Mouse (Mus musculus): Measurements from ENCODE around the gene Creb3.

The Creb3 gene

DNA sequence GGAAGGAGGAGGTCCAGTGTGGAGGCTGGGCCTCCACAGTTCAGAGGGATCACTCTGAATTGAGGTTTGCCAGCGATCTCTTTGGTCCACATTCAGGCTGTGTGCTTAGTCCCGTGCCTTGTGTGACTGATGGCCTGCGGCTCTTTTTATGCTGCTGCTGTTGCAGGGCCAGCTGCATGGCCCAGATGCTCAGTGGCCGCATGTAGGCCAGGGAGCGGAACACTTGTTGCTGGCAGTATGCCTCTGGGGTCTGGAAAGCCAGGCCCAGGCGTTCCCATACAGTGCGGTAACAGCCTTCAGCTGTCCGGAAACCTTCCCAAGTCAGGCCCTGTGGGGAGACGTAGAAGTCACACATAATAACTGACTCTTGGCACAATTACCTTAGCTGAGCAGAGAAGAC, 5.0 kb downstream of the Creb3 start:
- no peak for TF ChIP-seq GATA4 (IDR thresholded peaks at IDR 0.05; ENCODE audit: insufficient replicate concordance, low read length)

DNA sequence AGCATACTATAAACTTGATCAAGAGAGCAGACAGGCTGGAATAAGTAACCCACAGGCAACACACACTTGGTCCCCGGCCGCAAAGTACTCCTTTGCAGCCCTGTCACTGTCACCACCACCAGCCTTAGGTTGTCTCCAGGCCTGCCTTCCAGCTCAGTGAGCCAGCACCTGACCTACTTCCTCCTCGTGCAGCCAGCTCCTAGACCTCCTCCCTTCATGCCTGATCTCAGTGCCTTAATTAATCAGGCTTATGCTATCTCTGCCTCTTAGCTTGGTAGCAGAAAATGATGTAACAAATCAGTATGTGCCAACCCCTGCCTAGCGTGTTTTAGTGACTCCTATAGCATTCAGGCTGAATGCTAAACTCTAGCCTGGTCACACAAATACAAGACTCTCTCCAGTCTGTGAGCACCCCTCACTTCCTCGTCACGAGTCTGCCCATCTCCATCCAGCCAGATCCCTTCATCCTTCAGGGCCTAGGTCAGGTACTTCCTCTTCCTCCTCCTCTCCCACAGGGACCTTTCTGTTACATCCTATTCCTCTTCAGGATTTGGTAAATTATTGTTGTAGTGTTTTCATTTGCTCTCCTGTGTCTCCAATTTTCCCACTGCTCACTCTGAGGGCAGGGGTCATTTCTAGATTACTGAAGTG, 9.4 kb downstream of the Creb3 start:
- TF ChIP-seq GATA4 (IDR thresholded peaks at IDR 0.05; ENCODE audit: insufficient replicate concordance, low read length) = no peak

DNA sequence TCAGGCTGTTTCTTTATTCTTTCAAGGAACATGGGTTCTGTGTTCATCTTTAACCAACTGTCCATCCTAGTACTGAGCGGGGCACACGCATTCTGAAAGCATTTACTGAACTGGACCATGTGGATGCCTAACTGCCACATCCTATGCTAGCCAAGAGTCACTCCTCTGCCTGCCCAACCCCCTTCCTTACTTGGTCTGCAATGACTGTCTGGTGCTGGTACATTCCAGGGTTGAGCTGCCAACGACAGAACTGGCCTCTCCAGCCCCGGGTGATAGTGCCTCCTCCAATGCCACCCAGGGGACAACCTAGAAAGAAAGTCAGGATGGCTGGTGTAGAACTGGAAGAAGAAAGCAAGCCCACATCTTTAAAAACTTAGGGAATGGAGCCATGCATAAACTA, 11.4 kb downstream of the Creb3 start:
- no peak for TF ChIP-seq GATA4 (IDR thresholded peaks at IDR 0.05; ENCODE audit: insufficient replicate concordance, low read length)

DNA sequence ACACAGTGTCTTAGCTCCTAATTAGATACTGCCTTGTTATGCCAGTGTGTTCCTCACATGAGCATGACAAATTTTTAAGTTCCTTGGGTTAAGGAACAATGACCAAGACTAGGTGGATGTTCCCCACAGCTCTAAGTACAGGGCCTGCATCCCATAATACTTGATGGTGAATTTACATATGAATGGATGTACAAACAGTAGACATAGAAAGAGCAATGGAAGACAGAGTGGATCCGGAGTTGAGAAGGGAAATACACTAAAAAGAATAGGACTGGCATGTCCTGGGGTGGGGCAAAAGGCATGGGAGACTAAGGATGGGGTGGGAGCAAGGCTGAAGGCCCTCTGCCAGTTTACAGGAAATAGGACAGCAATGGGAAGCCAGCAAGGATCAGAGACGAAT, 13.2 kb downstream of the Creb3 start:
- no peak for TF ChIP-seq GATA4 (IDR thresholded peaks at IDR 0.05; ENCODE audit: insufficient replicate concordance, low read length)

DNA sequence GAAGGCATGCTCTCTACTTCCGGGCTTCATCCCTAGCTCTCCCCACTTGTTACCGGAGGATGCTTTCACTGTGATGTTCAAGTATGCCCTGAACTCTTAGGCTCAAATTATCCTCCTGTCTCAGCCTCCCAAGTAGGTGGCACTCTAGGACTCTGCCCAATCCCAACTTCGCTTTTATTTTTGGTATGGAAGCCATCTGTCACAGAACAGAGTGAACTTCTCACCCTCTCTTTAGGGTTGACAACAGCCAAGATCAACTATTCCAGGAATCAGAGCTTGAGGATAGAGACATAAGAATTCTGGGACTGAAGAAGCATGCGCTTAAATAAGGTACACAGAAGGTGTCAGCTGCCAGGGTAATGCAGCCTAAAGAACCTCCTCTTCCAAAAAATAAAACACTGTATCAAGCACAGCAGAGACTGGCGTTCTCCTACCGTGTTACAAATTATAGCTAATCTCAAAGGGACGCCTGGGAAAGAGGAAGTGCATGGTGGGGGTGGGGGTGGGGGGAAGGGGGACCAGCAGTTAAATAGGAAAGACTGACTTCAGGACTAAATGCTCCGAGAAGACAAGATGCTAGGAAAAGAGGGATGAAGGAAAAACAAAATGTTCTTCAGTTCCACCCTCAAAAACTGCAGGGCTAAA, 15.2 kb downstream of the Creb3 start:
- no peak for TF ChIP-seq GATA4 (IDR thresholded peaks at IDR 0.05; ENCODE audit: insufficient replicate concordance, low read length)

DNA sequence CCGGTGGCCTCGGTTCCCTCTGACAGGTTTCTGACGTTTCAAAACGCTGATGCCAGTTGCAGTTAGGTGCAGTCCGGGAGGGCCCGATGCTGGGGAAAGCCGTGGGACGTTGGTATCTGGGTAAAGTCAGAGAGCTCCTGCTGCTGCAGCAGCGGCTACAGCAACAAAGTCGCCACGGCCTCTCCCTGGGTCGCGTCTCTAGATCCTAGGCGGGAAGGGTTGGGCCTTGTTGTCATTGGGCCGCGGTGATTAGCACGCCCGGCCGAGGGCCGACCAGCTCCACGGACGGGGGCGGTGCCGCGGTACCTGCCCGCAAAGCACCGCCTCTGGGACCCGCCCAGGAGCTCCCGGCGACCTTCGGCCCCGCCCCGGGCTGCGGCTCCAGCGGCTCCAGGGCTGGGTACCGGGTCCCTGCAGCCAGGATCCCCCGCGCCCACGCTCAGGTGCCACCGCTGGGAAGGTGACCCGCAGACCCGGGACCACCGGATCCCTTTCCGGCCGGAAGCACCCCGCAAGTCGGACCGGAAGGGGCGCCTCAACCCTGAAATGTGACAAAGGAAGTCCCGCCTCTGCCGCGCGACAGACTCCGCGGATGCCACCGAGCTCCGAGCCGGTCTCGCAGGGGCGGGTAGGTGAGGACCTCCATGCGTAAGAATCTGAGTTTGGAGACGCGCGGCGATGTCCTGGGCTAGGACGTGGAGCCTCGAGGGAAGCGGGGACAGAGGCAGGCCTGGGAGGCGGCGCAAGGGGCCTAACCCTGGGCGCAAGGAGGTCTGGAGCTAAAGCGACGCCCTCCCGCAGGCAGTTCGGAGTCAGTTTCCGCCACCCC, 16.5 kb downstream of the Creb3 start, which contains the start of the genes Rgp1 and Gba2:
Rgp1 (plus strand) TSS at position 340 of the 829 bp plus-strand sequence.
Gba2 (minus strand) TSS at position 498 of the 829 bp plus-strand sequence.
- TF ChIP-seq GATA4 (IDR thresholded peaks at IDR 0.05; ENCODE audit: insufficient replicate concordance, low read length) = peak; percentile 48; the same call in 1 of the 2 replicates

DNA sequence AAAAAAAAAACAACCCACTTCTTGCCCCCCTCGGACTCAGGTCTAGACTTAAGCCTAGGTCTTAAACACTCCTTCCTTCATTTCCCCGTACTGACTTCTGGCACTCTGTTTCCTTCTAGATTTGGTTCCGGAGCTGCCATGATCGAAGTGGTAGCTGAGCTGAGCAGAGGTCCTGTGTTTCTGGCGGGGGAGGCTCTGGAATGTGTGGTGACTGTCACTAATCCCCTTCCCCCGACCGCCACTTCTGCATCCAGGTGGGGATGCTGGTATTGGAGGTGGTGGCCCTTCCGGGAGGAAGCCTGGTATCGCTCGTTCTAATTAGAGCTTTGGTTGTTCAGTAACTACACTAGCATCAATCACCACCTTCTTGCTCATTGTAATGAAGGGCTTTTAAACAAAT, 17.1 kb downstream of the Creb3 start:
- no peak for TF ChIP-seq GATA4 (IDR thresholded peaks at IDR 0.05; ENCODE audit: insufficient replicate concordance, low read length)

DNA sequence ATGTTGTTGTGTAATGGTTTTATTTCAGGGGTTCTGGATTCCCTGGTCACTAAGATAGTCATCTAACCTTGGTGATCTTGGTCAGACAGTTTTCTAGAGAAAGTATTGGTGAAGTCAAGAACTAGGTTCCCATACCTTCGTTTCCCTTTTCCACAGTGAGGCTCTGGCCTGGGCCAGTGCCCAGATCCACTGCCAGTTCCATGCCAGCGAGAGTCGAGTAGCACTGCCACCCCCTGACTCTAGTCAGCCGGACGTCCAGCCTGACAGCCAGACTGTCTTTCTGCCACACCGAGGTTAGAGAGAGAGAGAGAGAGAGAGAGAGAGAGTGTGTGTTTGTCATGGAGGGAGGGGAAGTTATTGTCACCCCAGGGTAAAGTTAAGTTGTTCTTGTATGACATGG, 17.6 kb downstream of the Creb3 start:
- TF ChIP-seq GATA4 (IDR thresholded peaks at IDR 0.05; ENCODE audit: insufficient replicate concordance, low read length) = no peak

DNA sequence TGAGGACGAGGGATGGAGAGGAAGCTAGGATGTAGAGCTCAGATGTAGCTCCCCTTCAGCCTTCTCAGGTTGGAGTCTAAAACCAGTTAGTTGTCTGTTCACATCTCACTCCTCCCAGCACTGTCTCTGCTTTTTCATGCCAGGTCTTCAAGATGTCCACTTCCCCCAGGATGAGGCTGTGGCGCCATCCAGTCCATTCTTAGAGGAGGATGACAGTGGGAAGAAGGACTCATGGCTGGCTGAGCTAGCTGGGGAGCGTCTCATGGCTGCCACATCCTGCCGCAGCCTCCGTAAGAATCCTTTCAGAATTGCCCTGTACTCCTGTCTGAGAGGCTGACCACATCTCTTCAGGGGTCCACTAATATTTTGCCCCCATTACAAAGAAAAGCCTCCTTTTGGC, 18.6 kb downstream of the Creb3 start:
- TF ChIP-seq GATA4 (IDR thresholded peaks at IDR 0.05; ENCODE audit: insufficient replicate concordance, low read length) = no peak

DNA sequence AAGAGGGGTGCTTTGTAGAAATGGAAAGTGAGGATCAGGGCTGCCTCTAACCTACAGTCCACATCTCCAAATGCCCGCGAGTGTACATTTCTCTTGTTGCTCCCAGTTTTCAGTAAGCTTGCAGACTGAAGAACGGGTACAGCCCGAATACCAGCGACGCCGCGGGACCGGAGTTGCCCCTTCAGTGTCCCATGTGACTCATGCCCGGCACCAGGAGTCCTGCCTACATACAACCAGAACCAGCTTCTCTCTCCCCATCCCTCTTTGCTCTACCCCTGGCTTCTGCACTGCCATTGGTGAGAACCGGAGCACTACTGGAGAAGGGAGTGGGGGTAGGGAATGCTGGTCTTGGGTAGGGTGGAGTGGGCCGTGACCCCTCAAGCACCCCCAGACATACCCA, 19.2 kb downstream of the Creb3 start:
- TF ChIP-seq GATA4 (IDR thresholded peaks at IDR 0.05; ENCODE audit: insufficient replicate concordance, low read length) = no peak

DNA sequence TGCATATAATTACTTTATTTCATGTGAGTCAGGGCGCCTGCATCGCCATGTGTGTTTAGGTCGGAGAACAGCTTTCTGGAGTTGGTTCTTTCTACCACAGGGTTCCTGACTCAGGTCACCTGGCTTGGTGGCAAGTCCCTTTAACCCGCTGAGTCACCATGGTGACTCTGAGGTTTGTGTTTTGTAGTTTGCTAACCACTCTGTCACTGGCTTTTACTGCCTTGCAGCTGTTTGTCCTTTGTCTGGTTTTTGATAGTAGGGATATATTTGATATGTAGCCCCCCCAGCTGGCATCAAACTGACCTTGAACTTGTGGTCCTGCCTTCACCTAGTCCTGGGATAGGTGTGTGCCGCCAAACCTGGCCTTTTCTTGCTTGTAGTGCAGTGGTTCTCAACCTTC, 20.1 kb downstream of the Creb3 start:
- TF ChIP-seq GATA4 (IDR thresholded peaks at IDR 0.05; ENCODE audit: insufficient replicate concordance, low read length) = no peak

DNA sequence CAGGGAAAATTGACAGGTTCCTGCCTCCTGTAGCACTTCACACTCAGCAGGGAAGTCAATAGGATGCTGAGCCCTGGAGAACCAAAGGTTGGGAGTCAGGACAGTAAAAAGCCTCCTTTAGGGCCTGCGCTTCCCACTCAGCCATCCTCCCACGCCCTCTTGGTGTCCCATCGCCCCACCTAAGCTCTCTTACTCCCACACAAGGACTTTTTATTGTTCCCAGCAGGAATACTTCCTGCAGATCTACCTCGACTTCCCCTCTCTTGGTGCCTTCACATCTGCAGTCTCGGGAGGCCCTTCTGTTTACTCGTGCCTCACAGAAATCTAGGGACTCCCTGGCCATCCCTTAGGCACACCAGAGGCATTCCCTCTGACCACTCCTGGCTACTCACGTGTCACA, 21.3 kb downstream of the Creb3 start:
- TF ChIP-seq GATA4 (IDR thresholded peaks at IDR 0.05; ENCODE audit: insufficient replicate concordance, low read length) = no peak

DNA sequence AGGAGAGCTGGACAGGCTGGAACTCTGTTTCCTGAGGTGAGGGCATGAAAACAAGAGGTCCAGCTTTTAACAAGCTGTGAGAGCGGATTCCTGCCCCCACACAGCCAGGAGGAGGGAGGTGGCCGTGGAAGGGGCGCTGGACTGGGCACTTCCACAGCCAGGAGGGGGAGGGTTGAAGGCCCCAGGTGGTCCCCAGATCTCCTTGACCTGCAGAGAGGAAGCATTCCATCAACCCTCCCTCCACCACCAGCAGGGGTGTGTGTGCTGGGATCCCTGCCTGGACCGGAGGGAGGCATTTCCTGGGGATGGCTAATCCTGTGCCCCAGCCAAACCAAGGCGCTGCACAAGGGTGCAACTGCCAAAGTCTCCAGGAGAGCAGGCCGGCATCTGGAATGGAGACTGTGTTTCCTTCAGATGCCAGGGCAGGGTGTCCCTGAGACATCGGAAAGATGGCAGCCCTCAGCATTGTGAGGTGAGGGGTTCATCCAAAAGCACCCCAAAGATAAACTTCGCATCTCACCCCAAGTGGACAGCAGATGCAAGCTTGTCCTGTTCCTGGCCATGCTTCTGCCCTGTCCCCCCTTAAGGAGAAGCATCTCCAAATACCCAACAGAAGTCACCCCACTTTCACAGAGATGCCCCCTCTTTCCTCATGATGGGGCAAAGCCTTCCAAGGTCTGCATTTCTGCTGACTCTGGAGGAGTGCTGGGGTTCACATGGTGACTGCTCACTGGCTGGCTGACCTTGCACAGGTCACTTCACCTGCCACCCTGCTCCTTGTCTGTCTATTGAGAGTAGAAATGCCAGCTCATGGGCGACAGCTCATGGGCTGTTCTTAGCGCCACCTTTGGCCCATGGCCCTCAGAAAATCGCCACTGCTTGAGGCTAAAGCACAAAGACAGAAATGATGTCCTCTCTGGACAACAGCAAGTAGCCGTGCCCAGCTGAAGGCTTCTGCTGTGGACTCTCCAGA, 22.6 kb downstream of the Creb3 start, which contains the start of gene Msmp:
Msmp (minus strand) TSS at position 51 of the 973 bp plus-strand sequence.
- no peak for TF ChIP-seq GATA4 (IDR thresholded peaks at IDR 0.05; ENCODE audit: insufficient replicate concordance, low read length)

DNA sequence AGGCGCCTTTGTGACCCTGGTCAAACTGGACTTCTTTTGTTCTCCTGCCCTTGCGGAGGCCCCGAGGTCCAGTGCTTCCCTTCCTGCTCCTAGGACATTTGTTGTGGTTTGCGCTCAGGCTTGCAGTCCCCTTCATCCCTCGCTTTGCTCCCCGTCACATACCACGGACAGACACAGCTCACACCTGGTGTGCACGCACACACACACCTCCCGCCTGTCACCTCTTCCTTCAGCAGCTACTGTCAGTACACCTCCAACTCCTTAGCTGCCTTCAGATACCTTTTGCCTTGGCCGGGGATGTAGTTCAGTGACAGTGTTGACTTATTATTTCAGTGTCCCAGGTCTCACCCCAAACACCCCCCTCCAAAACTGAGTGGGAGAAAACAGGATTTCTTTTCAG, 23.6 kb downstream of the Creb3 start:
- TF ChIP-seq GATA4 (IDR thresholded peaks at IDR 0.05; ENCODE audit: insufficient replicate concordance, low read length) = no peak

DNA sequence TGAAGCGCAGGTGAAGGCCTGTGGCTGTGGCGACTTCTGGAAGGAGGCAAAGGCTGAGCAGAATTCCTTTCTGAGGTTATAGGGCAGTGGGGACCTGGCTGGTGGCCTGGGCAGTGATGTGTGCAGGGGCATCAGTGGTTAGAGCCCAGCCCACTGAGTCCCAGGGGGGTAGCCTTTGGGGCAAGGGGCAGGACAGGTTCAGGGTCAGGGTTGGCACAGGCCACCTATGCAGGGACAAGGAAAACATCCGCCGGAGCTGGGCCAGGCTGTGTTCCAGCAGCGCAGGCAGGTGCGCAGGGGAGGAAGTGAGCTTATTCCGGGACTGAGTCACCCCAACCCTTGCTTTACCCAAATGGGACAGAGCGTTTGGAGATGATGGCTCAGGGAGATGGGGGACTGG, 24.3 kb downstream of the Creb3 start:
- no peak for TF ChIP-seq GATA4 (IDR thresholded peaks at IDR 0.05; ENCODE audit: insufficient replicate concordance, low read length)

Data from liver, adult (tissue).